Mouse (Mus musculus) layer of hippocampus, postnatal 25 days (tissue): ENCODE measurements at regions not wholly inside any gene's neighbourhood (a gene's known extent, or its start where the extent isn't known, plus 50 kb on each side); places are given as distances from the start of the nearest gene placed in this dataset.
"Not testable (repeated sequence)": the region's sequence is repeated elsewhere in the genome, so short reads cannot be mapped to it uniquely, and the experiment has no call there.

Experiments
- DNase-seq, 2 experiments: peaks; one replicate each; pipeline ENCODE4 v3.0.0; 2022; ENCODE audit warnings: mixed read lengths in 2 of 2, low spot score in 1 of 2; ENCODE audit errors: extremely low spot score in 1 of 2

DNA sequence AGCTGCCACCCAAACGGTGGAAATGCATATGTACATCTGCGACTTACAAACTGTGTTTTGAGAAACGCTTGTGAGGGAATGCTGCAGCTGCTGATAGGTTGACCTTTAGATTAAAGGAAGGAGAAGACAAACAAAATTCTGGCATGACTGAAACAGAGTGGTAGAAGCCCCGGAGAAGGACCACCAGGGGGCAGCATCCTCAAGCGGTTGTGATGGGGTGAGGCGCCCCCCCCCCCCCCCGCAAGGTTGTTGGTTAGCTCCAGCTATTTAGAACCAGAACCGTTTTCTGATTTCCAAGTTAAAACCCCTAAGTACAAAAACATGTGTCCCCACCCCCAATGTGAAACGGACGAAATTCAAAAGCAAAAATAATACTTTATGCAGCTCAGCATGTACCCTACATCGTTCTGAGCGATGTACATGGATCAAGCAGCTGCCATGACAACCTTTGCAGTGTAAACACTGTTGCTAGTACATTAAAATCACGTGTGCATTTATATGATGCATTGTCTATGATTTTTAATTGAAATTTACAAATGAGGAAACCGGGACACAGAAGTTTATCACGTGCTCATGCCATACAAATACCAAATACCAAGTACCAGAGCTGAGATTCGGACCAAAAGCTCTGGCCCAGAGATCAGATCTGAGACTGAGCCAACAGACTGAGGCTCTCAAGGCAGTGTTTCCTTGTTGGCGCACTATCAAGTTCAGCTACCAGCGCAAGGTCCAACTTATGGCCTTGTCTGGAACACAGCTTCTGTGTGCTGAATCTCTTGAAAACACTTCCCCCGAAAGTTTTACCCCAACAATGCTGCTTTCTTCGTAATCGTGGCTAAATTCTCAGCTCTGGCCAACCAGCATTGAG is 100.0 kb upstream of the Ifngr1 start:
- DNase-seq: peak; percentile 26 to 78

DNA sequence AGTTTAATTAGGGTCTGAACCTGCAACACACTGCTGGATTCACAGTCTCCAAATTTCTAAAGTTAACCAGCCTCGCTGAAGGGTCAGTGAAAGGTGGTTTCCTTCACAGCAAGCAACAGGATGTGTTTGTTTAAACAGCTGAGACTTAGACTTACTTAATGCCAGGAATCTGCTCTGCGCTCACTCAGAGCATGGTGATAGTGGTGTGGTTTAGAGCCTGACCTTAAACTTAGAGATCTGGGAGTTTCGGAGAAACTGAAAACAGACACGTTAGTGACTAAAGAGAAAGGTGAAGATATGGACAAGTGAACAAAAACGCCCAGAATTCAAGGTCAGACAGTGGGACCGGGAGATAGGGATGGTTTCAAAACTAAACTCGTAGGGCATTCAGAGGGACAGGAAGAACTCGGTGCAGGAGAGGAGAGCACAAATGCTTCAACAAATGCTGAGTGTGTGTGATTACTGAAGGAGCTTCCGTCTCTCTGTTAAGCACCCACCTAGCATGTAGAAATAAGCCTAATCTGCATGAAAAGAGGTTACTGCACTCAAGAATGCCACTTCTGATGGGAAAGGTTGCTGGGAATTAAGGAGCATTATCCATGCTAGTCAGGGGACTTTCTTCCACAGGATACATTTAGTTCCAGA is 97.2 kb upstream of the Ifngr1 start:
- no peak for DNase-seq

- no peak for DNase-seq
Measured at GRCm38 (mm10) chr10:19498112-19498511, 93.6 kb upstream of the Ifngr1 start.

- DNase-seq: peak in 1 of 2 experiments; percentile 9
Measured at GRCm38 (mm10) chr10:19502874-19503273, 88.9 kb upstream of the Ifngr1 start.

DNA sequence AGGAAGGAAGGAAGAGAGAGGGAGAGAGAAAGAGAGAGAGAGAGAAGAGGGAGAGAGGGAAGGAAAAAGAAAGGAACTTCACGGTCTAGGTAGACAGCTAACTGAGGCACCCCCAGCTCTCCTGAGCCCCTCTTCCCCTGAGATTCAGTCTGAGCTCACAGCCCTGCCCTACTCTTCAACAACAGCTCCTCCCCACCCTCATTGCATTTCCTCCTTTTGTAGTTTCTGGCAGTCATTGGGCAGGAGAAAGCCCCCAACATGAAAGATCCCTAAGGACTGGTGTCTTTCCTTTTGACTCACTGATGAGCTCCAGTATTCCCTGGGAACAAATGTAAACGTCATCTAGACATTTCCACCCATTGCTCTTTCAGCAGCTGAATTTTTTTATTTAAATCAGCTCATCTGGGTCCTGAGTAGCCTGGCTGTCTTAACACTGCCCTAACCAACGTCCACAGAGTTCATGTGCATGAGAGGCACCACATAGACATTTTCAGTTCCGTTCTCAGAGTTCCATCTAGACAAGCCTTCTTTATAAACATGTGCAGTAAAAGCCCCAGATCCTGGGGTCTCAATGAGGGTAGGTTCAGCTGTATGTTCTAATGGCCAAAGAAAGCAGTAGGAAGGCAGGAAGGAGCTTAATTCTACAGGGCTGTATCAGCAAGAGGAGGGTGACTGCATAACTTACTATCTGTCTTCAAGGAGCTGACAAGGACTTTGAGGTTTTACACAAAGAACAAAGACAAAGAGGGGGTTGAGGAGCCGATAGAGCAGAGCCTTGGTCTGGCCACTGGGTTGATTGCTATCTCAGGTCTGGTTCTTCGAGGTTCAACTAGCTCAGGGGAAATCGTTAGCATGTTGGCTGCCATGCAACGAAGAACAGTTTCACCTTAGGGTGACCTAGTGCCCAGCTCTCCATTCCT is 87.6 kb upstream of the Ifngr1 start:
- no peak for DNase-seq

DNA sequence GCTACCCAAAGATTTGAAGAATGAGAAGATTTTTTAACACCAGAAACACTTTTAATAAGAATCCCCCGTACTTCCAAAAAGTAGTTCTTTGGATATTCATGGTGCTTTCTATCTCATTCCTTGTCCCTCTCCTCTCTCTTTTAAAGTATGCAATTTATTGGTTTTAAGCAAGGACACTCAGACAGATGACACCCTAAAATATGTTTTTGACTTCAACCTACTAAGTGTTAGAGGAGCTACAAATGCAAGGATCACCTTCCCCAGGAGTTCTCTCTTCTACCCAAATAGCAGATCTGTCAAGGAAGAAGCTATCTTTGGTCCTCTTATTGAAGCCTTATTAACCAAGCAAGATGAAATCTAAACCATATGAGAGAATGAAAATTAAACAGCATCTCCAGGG is 86.6 kb upstream of the Ifngr1 start:
- no peak for DNase-seq

- DNase-seq: no peak
Measured at GRCm38 (mm10) chr10:19505979-19506378, 85.8 kb upstream of the Ifngr1 start.

DNA sequence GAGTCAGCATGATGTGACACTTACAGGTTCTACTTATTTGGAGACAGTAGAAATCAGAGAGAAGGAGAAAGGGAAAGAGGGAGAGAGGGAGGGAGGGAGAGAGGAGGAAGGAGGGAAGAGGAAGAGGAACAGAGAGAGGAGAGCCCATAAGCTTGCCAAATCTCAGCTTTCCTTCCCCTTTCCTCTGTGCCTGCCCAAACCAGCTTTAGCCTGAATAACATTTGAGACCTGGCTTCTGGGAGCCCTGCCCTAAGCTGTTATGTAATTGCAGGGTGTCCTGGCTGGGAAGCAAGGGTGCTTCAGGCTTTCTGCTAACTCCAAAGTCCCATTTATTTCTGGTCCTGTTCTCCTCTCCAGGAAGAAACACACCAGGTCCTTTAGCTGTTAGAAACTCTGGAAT is 85.3 kb upstream of the Ifngr1 start:
- DNase-seq: no peak

GRCm38 (mm10) chr10:19508221-19508745 is 83.5 kb upstream of the Ifngr1 start:
- no peak for DNase-seq

DNA sequence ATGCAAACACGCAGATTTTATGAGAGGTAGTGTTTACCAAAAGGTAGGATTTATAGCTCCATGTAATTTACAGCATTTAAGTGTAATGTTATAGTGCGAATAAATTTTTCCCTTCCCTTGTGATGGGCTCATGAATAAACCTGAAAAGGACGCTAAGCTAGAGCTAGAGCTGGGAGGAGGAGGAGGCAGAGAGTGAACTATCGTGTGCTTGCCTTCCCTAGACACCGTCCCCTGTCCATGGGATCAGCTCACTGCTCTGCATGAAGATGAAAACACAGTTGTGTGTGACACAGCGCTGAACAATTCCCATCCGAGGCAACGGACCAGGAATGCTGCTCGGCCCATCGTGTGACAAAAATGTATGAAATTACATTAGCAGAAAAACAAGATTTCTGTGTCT is 81.7 kb upstream of the Ifngr1 start:
- DNase-seq: no peak

DNA sequence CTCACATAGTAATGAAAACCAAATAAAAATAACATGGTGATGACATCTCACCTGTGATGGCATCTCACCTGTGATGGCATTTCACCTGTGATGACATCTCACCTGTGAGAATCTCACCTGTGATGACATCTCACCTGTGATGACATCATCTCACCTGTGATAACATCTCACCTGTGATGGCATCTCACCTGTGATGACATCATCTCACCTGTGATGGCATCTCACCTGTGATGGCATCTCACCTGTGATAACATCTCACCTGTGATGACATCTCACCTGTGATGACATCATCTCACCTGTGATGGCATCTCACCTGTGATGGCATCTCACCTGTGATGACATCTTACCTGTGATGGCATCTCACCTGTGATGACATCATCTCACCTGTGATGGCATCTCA is 77.4 kb upstream of the Ifngr1 start:
- DNase-seq: not testable (repeated sequence)

- DNase-seq: no peak
Measured at GRCm38 (mm10) chr10:19514837-19515236, 76.9 kb upstream of the Ifngr1 start.

- DNase-seq: no peak
Measured at GRCm38 (mm10) chr10:19516011-19516410, 75.7 kb upstream of the Ifngr1 start.

DNA sequence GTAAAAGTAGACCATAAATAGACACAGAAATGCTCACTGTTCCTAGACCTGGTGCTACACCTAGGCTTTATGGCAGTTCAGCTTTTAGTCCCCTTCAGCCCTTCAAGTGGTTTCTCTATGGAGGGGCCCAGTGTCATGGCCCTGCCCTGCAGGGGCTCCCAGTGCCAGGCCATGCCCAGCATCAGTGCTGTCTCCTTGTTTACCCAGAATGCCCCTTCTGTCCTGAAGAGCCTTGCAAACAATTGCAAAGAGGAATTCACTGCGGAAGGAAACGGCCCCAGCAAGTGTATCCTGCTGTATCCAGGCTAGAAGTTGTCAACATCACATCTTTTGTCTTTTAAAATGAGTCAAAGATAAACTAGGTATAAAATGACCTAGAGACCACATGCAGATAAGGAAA is 74.7 kb upstream of the Ifngr1 start:
- no peak for DNase-seq

- DNase-seq: no peak
Measured at GRCm38 (mm10) chr10:19518763-19519162, 73.0 kb upstream of the Ifngr1 start.

DNA sequence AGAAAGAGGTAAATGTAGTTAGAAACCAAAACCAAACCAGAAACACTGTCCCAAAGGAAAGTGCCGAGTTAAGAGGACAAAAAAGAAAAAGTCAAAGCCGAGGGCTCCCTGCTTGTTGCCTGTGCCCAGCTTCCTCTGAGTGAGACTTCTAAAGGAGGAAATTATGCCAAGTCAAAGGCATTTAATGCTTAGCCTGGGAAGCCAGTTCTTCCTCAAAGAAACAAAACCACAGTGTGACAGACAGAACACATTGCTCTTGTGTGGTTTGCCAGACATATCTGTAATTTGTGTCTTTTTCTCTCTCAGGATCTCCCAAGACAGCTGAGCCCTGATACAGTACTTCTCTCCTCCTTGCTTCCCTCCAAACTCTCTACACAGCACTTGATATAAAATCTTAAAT is 69.6 kb upstream of the Ifngr1 start:
- no peak for DNase-seq

GRCm38 (mm10) chr10:19525939-19526338 is 65.8 kb upstream of the Ifngr1 start:
- no peak for DNase-seq

DNA sequence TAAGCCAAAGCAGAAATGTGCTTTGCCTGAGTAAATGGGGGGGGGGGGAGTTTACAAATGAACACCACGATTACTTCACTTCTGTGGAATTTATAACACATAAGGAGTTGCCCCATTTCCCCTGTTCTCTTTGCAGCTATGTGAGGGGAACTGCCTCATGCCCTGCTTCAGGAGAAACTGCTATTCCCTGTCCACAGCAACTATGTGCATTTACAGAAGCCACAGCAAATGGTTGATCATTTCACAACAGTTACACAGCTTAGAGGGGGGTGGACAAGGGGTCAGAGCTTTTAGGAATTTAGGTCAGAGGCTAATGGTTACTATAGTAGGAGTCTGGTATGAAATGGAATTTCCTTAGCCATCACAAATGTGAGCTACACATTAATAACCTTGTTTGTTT is 65.4 kb upstream of the Ifngr1 start:
- no peak for DNase-seq

GRCm38 (mm10) chr10:19529655-19530054 is 62.1 kb upstream of the Ifngr1 start:
- DNase-seq: no peak

- DNase-seq: no peak
Measured at GRCm38 (mm10) chr10:19530056-19530455, 61.7 kb upstream of the Ifngr1 start.

GRCm38 (mm10) chr10:19531452-19531851 is 60.3 kb upstream of the Ifngr1 start:
- DNase-seq: no peak
